Mouse (Mus musculus) forebrain, embryonic 16.5 days (tissue): Measurements from ENCODE around the gene Polr1c. TPM values are rescaled to one million over a fixed set of nuclear protein-coding genes. Genes with fewer than 3 reads are reported as not detected.

Experiments used
- ATAC-seq: fragments of 200-750 bp; cut with Nextera tagmentation; 2 replicates; pipeline ENCODE4 v1.8.0; 2017; ENCODE audit warnings: mild to moderate bottlenecking, moderate library complexity
- H3K27ac ChIP-seq: fragments of 300-500 bp; sonication (generic); 2 replicates; pipeline ENCODE4 v1.5.1; 2014; ENCODE audit warnings: low read length, control low read depth
- H3K27me3 ChIP-seq: fragments of 300-500 bp; sonication (generic); replicated peaks from 2 replicates; pipeline ENCODE4 v1.6.1; 2014; ENCODE audit warnings: low read length; ENCODE audit not compliant: control insufficient read depth, insufficient read depth
- H3K36me3 ChIP-seq: fragments of 300-500 bp; sonication (generic); 2 replicates; pipeline ENCODE4 v1.6.1; 2014; ENCODE audit not compliant: control insufficient read depth, insufficient read depth
- H3K4me1 ChIP-seq: fragments of 300-500 bp; sonication (generic); replicated peaks from 2 replicates; pipeline ENCODE4 v1.6.1; 2014; ENCODE audit warnings: low read length; ENCODE audit not compliant: control insufficient read depth, insufficient read depth
- H3K4me2 ChIP-seq: fragments of 300-500 bp; sonication (generic); 2 replicates; pipeline ENCODE4 v1.6.1; 2014; ENCODE audit warnings: mild to moderate bottlenecking, low read length, control low read depth
- H3K4me3 ChIP-seq: fragments of 300-500 bp; sonication (generic); replicated peaks from 2 replicates; pipeline ENCODE4 v1.5.1; 2014; ENCODE audit warnings: mild to moderate bottlenecking, low read length, control low read depth
- H3K9ac ChIP-seq: fragments of 300-500 bp; sonication (generic); replicated peaks from 2 replicates; pipeline ENCODE4 v1.6.1; 2014; ENCODE audit warnings: low read depth, low read length, control low read depth
- H3K9me3 ChIP-seq: fragments of 300-500 bp; sonication (generic); 2 replicates; pipeline ENCODE4 v1.6.1; 2016; ENCODE audit warnings: low read length; ENCODE audit not compliant: control insufficient read depth
- WGBS: fragments of 180-500 bp; shearing (Covaris S2); extraction: QIAGEN DNeasy Blood & Tissue Kit; methylation state at CpG from one replicate; pipeline ENCODE4 v1.1.7; 2014; 5-methylcytosine and 5-hydroxymethylcytosine counted together
- polyA plus RNA-seq: library from polyadenylated mRNA; unstranded; fragments of >200 nt; fragmentation: Nextera tagmentation; extraction: Ambion mirVana; gene quantifications from 2 replicates; pipeline ENCODE4 v1.2.1, GENCODE M21; 2015

Polr1c gene
- polyA plus RNA-seq, 1 experiment from 2014 or later = 87.7 TPM

- Histone ChIP-seq H3K27ac (no peak overlapping the region), H3K27me3 (no peaks in the 10 kb centered on the region), H3K9ac (no peak overlapping the region), H3K9me3 (no peaks in the 10 kb centered on the region), H3K4me2 (no peak overlapping the region), H3K4me1 (0 out of 2 replicates have a peak, but pooled peaks cover 2% of the 10 kb centered on the region), H3K4me3 (no peak overlapping the region), H3K36me3 (peaks cover 3% of the 10 kb centered on the region; the same call in 1 of the 2 replicates)
- ATAC-seq = no peak
- 85% methylated on average over 10 of the region's 10 CpGs for WGBS
Measured at GRCm38 (mm10) chr17:46268026-46268720, 20.3 kb upstream of the Polr1c start.

DNA sequence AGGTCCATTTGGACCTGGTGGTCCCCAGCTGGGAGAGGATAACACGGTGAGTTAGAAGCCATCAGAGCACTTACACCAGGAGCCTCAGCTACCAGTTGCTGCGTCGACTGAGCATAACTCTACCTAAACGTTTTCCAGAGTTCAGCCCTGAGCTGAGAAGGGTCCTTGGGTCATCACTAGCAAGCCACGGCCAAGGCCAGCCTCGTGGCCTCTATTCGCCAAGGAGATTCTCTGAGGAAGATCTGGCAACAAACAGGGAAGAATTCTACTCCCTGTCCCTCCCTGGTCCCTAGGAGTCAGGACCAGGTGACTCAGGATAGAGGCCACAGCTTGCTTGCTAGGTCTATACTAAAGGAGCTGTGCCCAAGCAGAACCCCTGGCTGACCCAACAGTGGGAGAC, 19.7 kb upstream of the Polr1c start:
- no peak overlapping the region for H3K27ac ChIP-seq
- H3K36me3 ChIP-seq = peaks cover 3% of the 10 kb centered on the region; the same call in 1 of the 2 replicates
- H3K9ac ChIP-seq = no peak overlapping the region
- no peaks in the 10 kb centered on the region for H3K9me3 ChIP-seq
- 0 out of 2 replicates have a peak, but pooled peaks cover 2% of the 10 kb centered on the region for H3K4me1 ChIP-seq
- no peak for ATAC-seq
- 88% methylated on average over 7 of the region's 7 CpGs for WGBS
- no peak overlapping the region for H3K4me2 ChIP-seq
- no peaks in the 10 kb centered on the region for H3K27me3 ChIP-seq
- no peak overlapping the region for H3K4me3 ChIP-seq

- Histone ChIP-seq H3K4me2 (no peak overlapping the region), H3K36me3 (peaks cover 3% of the 10 kb centered on the region; the same call in 1 of the 2 replicates)
Measured at GRCm38 (mm10) chr17:46266986-46267385, 19.1 kb upstream of the Polr1c start.

GRCm38 (mm10) chr17:46265918-46266618, 18.2 kb upstream of the Polr1c start:
- no peak overlapping the region; the same call in 1 of the 2 replicates for H3K27ac ChIP-seq
- H3K9ac ChIP-seq = no peak overlapping the region
- no peaks in the 10 kb centered on the region for H3K27me3 ChIP-seq
- ATAC-seq = peak; percentile 79
- H3K4me1 ChIP-seq = 0 out of 2 replicates have a peak, but pooled peaks cover 2% of the 10 kb centered on the region
- H3K4me2 ChIP-seq = no peak overlapping the region
- 24% methylated on average over 14 of the region's 14 CpGs for WGBS
- H3K36me3 ChIP-seq = peaks cover 3% of the 10 kb centered on the region; the same call in 1 of the 2 replicates
- H3K9me3 ChIP-seq = no peaks in the 10 kb centered on the region
- no peak overlapping the region for H3K4me3 ChIP-seq

More at GRCm38 (mm10) chr17:46266986-46267385, 19.1 kb upstream of the Polr1c start:
- H3K27me3 ChIP-seq = no peaks in the 10 kb centered on the region
- 0 out of 2 replicates have a peak, but pooled peaks cover 2% of the 10 kb centered on the region for H3K4me1 ChIP-seq
- no peak overlapping the region for H3K9ac ChIP-seq
- H3K27ac ChIP-seq = no peak overlapping the region
- WGBS = 81% methylated on average over 6 of the region's 6 CpGs
- H3K9me3 ChIP-seq = no peaks in the 10 kb centered on the region
- ATAC-seq = no peak
- no peak overlapping the region for H3K4me3 ChIP-seq

DNA sequence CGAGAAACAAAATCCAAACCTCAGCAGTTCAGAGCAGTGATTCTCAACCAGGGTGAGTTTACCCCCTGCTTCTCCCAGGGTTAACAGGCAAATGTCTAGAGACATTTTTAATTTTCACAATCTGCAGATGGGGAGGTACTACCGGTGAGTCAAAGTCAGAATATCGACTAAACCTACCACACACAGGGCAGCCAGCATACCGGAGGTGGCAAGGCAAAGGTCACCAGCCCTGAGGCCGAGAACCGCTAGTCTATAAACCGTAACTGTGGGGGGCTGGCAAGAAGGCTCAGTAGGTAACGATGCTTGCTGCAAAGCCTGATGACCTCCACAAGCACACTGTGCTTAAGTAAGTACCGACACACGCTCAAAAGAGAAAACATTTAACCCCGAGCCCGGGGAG, 17.6 kb upstream of the Polr1c start:
- no peaks in the 10 kb centered on the region for H3K9me3 ChIP-seq
- H3K36me3 ChIP-seq = peaks cover 4% of the 10 kb centered on the region; the same call in 1 of the 2 replicates
- no peaks in the 10 kb centered on the region for H3K27me3 ChIP-seq
- H3K4me3 ChIP-seq = no peak overlapping the region
- no peak; the same call in 1 of the 2 replicates for ATAC-seq
- 85% methylated on average over 12 of the region's 12 CpGs for WGBS
- H3K27ac ChIP-seq = no peak overlapping the region
- 0 out of 2 replicates have a peak, but pooled peaks cover 2% of the 10 kb centered on the region for H3K4me1 ChIP-seq
- H3K4me2 ChIP-seq = no peak overlapping the region
- H3K9ac ChIP-seq = no peak overlapping the region

- Histone ChIP-seq H3K9me3 (no peaks in the 10 kb centered on the region), H3K4me3 (no peak overlapping the region), H3K36me3 (peaks cover 7% of the 10 kb centered on the region; the same call in 1 of the 2 replicates), H3K9ac (no peak overlapping the region), H3K4me1 (0 out of 2 replicates have a peak, but pooled peaks cover 2% of the 10 kb centered on the region), H3K4me2 (no peak overlapping the region), H3K27me3 (no peaks in the 10 kb centered on the region), H3K27ac (no peak overlapping the region)
- 88% methylated on average over 5 of the region's 5 CpGs for WGBS
- no peak for ATAC-seq
Measured at GRCm38 (mm10) chr17:46262201-46262694, 14.4 kb upstream of the Polr1c start.

DNA sequence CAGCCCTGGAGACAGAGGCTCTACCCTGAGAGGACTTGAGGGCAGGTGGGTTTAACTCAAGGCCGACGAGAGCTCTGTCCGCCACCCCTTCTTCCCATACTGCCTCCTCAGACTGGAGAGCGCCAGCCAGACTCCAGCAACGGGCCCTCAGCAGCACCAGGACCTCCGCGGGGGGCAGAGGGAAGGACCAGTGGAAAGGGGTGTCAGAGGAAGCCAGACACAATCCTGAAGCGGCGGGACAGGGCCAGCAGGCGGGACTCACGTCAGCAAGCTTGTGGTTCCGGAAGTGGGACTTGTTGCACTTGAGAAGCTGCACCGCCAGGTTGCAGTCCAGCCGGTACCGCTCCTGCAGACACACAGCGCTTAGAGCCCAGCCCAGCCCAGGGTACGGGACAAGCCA, 11.8 kb upstream of the Polr1c start:
- Histone ChIP-seq H3K9ac (no peak overlapping the region), H3K27ac (no peak overlapping the region), H3K4me3 (no peak overlapping the region), H3K4me2 (no peak overlapping the region), H3K27me3 (0 out of 2 replicates have a peak, but pooled peaks cover 4% of the 10 kb centered on the region), H3K36me3 (peaks cover 7% of the 10 kb centered on the region; the same call in 1 of the 2 replicates), H3K9me3 (no peaks in the 10 kb centered on the region), H3K4me1 (peaks cover 9% of the 10 kb centered on the region)
- WGBS = 90% methylated on average over 17 of the region's 17 CpGs
- no peak for ATAC-seq

DNA sequence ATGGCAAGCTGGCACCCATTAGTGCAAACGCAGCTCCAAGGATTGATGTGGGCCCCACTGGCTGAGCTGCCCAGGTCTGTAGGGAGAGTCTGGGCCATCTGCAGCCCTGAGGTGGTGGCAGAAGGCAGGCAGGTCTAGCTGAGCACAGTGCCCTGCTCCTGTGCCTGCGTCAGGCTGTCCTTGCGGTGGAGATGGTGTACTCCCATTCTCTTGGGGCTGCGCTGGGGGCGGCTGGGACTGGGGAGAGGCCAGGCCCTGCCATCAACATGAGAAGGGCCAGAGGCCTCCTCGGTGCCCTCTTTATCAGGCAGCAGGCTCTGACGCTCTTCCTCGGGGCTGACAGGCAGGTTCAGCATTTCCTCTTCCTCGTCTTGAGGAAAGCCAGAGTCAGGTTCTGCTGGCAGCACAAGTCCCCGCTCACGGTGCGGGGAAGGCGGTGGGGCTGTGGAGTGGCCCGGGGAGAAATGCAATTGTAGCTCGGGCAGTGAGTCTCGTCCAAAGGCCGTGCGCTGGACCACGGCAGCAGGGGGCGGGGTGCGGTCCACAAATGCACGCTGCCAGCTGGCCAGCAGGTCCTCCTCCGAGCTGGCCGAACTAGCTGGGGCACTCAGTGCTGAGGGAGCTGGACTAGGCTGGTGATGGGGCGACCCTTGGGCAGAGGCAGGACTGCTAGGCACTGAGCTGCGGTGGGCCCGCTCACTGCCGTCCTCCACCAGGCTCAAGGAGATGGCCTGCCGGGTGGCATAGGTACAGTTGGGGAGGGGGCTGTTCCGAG, 10.6 kb upstream of the Polr1c start:
- Histone ChIP-seq H3K4me1 (peaks cover 14% of the 10 kb centered on the region), H3K9me3 (no peaks in the 10 kb centered on the region), H3K4me3 (no peak overlapping the region), H3K27ac (no peak overlapping the region), H3K4me2 (no peak overlapping the region), H3K27me3 (0 out of 2 replicates have a peak, but pooled peaks cover 4% of the 10 kb centered on the region), H3K9ac (no peak overlapping the region), H3K36me3 (peaks cover 4% of the 10 kb centered on the region; the same call in 1 of the 2 replicates)
- 85% methylated on average over 30 of the region's 30 CpGs for WGBS
- ATAC-seq = no peak
